Mouse (Mus musculus): ENCODE results near the gene Terb1. TPM values are rescaled to one million over a fixed set of nuclear protein-coding genes. Genes with fewer than 3 reads are reported as not detected.

Terb1 gene
- polyA plus RNA-seq, 1 experiment from 2014 or later, result 0.18 TPM

GRCm38 (mm10) chr8:104535378-104535777 is 25.7 kb upstream of the Terb1 start:
- no peaks in the 10 kb centered on the region; the same call in 1 of the 2 replicates for H3K36me3 ChIP-seq (ENCODE audit: control insufficient read depth, insufficient read depth, low read length)
- WGBS, result 28% methylated on average over 7 of the region's 7 CpGs
- H3K4me1 ChIP-seq (replicated peaks; ENCODE audit: control insufficient read depth, insufficient read depth), result no peaks in the 10 kb centered on the region; the same call in 1 of the 2 replicates
- no peak overlapping the region for H3K27ac ChIP-seq (replicated peaks)
- DNase-seq (ENCODE audit: low spot score) (no peak), ATAC-seq (ENCODE audit: low FRiP score, low TSS enrichment) (no peak)
- TF ChIP-seq EP300 (optimal IDR thresholded peaks at IDR 0.05), result no peak
- TF ChIP-seq CTCF (IDR thresholded peaks at IDR 0.05; ENCODE audit: low read depth), result no peak
- H3K9me3 ChIP-seq (ENCODE audit: control insufficient read depth, low read length), result no peaks in the 10 kb centered on the region
- peak overlapping the region; percentile 69 for H3K4me2 ChIP-seq (replicated peaks; ENCODE audit: low read depth)
- H3K9ac ChIP-seq (ENCODE audit: low read length), result peak overlapping the region; percentile 55; the same call in 1 of the 2 replicates
- peak overlapping the region; percentile 98 for H3K4me3 ChIP-seq (ENCODE audit: low read depth, low read length)
- no peaks in the 10 kb centered on the region for H3K27me3 ChIP-seq (ENCODE audit: control insufficient read depth, insufficient read depth, low read length)

GRCm38 (mm10) chr8:104534779-104535141 is 25.1 kb upstream of the Terb1 start:
- H3K9ac ChIP-seq (ENCODE audit: low read length), result peak overlapping the region; percentile 55
- TF ChIP-seq CTCF (IDR thresholded peaks at IDR 0.05; ENCODE audit: low read depth) (no peak), EP300 (optimal IDR thresholded peaks at IDR 0.05) (no peak)
- 9% methylated on average over 9 of the region's 9 CpGs for WGBS
- ATAC-seq (ENCODE audit: low FRiP score, low TSS enrichment), result peak; percentile 51
- peaks cover 3% of the 10 kb centered on the region; the same call in 1 of the 2 replicates for H3K36me3 ChIP-seq (ENCODE audit: control insufficient read depth, insufficient read depth, low read length)
- no peaks in the 10 kb centered on the region; the same call in 1 of the 2 replicates for H3K4me1 ChIP-seq (replicated peaks; ENCODE audit: control insufficient read depth, insufficient read depth)
- H3K27me3 ChIP-seq (ENCODE audit: control insufficient read depth, insufficient read depth, low read length), result no peaks in the 10 kb centered on the region
- no peaks in the 10 kb centered on the region for H3K9me3 ChIP-seq (ENCODE audit: control insufficient read depth, low read length)
- H3K4me2 ChIP-seq (replicated peaks; ENCODE audit: low read depth), result peak overlapping the region; percentile 69
- H3K4me3 ChIP-seq (ENCODE audit: low read depth, low read length), result peak overlapping the region; percentile 98
- H3K27ac ChIP-seq (replicated peaks), result no peak overlapping the region
- DNase-seq (ENCODE audit: low spot score), result peak; percentile 30

DNA sequence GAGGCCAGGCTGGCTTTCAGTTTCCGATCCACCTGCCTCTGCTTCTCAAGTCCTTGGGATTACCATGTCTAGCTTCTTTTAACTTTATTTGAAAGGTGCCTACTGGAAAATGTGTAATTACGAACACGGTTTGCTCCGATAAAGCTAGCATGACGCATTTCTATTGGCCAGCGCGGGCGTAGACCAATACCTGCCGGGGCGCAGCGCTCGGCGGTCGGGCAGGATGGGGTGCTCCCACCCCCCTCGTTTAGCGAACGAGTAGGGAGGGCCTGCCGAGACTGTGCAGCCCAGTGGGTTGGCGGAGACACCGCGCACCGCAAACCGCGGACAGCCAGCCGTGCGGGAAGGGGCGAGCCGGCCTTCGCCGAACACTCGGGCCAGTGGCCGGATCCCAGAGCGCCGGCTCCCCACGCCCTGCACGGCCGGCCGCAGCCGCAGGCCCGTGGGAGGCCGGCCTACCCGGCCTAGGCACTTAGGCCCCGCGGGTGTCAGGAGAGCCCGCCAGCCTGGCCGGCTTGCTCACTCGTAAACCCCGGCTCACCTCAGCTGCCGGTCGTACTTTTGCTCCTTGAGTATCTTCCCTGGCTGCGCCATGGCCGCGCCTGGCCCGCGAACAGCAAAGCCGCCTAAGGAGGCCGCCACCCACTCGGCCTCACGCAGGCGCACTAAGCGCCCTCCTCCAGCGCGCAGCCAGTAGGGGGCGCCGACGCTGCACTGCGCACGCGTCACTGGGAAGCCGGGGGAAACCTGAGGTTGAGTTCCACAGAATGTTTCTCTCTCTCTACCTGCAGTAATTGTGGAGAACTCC is 24.5 kb upstream of the Terb1 start, which contains the start of the genes Nae1 and Car7:
Gene Nae1 (minus strand): TSS at position 667 of the 808 bp plus-strand sequence.
Gene Car7 (plus strand): TSS at position 719 of the 808 bp plus-strand sequence.
- Histone ChIP-seq H3K27me3 (ENCODE audit: control insufficient read depth, insufficient read depth, low read length) (no peaks in the 10 kb centered on the region), H3K4me2 (replicated peaks; ENCODE audit: low read depth) (peak within 1 kb of the TSS; percentile 69), H3K27ac (replicated peaks) (peak within 1 kb of the TSS; percentile 91), H3K4me1 (replicated peaks; ENCODE audit: control insufficient read depth, insufficient read depth) (no peaks in the 10 kb centered on the region; the same call in 1 of the 2 replicates), H3K9me3 (ENCODE audit: control insufficient read depth, low read length) (no peaks in the 10 kb centered on the region), H3K9ac (ENCODE audit: low read length) (peak within 1 kb of the TSS; percentile 95), H3K4me3 (ENCODE audit: low read depth, low read length) (peak within 1 kb of the TSS; percentile 98), H3K36me3 (ENCODE audit: control insufficient read depth, insufficient read depth, low read length) (peaks cover 5% of the 10 kb centered on the region; the same call in 1 of the 2 replicates)
- DNase-seq (ENCODE audit: low spot score) (peak; percentile 96), ATAC-seq (ENCODE audit: low FRiP score, low TSS enrichment) (peak; percentile 94)
- peak; percentile 99 for TF ChIP-seq CTCF (IDR thresholded peaks at IDR 0.05; ENCODE audit: low read depth)
- TF ChIP-seq EP300 (optimal IDR thresholded peaks at IDR 0.05), result no peak
- under 1% methylated on average over 69 of the region's 70 CpGs for WGBS

- peak overlapping the region; percentile 95 for H3K9ac ChIP-seq (ENCODE audit: low read length)
- H3K4me3 ChIP-seq (ENCODE audit: low read depth, low read length), result peak overlapping the region; percentile 98
- ATAC-seq (ENCODE audit: low FRiP score, low TSS enrichment) (no peak), DNase-seq (ENCODE audit: low spot score) (no peak)
- 15% methylated on average over 7 of the region's 7 CpGs for WGBS
- peak overlapping the region; percentile 69 for H3K4me2 ChIP-seq (replicated peaks; ENCODE audit: low read depth)
- peak overlapping the region; percentile 91 for H3K27ac ChIP-seq (replicated peaks)
- no peaks in the 10 kb centered on the region for H3K27me3 ChIP-seq (ENCODE audit: control insufficient read depth, insufficient read depth, low read length)
- no peaks in the 10 kb centered on the region; the same call in 1 of the 2 replicates for H3K4me1 ChIP-seq (replicated peaks; ENCODE audit: control insufficient read depth, insufficient read depth)
- peaks cover 5% of the 10 kb centered on the region; the same call in 1 of the 2 replicates for H3K36me3 ChIP-seq (ENCODE audit: control insufficient read depth, insufficient read depth, low read length)
- no peaks in the 10 kb centered on the region for H3K9me3 ChIP-seq (ENCODE audit: control insufficient read depth, low read length)
- TF ChIP-seq CTCF (IDR thresholded peaks at IDR 0.05; ENCODE audit: low read depth), result no peak
- no peak for TF ChIP-seq EP300 (optimal IDR thresholded peaks at IDR 0.05)
Measured at GRCm38 (mm10) chr8:104533551-104533950, 23.8 kb upstream of the Terb1 start.

- DNase-seq (ENCODE audit: low spot score) (no peak), ATAC-seq (ENCODE audit: low FRiP score, low TSS enrichment) (no peak)
- H3K4me2 ChIP-seq (replicated peaks; ENCODE audit: low read depth), result no peak overlapping the region
- H3K4me3 ChIP-seq (ENCODE audit: low read depth, low read length), result no peak overlapping the region
- no peaks in the 10 kb centered on the region for H3K27me3 ChIP-seq (ENCODE audit: control insufficient read depth, insufficient read depth, low read length)
- 92% methylated on average over 6 of the region's 6 CpGs for WGBS
- H3K9ac ChIP-seq (ENCODE audit: low read length), result no peak overlapping the region
- H3K36me3 ChIP-seq (ENCODE audit: control insufficient read depth, insufficient read depth, low read length), result peaks cover 5% of the 10 kb centered on the region; the same call in 1 of the 2 replicates
- no peak overlapping the region for H3K27ac ChIP-seq (replicated peaks)
- no peaks in the 10 kb centered on the region; the same call in 1 of the 2 replicates for H3K4me1 ChIP-seq (replicated peaks; ENCODE audit: control insufficient read depth, insufficient read depth)
- H3K9me3 ChIP-seq (ENCODE audit: control insufficient read depth, low read length), result no peaks in the 10 kb centered on the region
- TF ChIP-seq EP300 (optimal IDR thresholded peaks at IDR 0.05) (no peak), CTCF (IDR thresholded peaks at IDR 0.05; ENCODE audit: low read depth) (no peak)
Measured at GRCm38 (mm10) chr8:104529671-104530070, 20.0 kb upstream of the Terb1 start.

DNA sequence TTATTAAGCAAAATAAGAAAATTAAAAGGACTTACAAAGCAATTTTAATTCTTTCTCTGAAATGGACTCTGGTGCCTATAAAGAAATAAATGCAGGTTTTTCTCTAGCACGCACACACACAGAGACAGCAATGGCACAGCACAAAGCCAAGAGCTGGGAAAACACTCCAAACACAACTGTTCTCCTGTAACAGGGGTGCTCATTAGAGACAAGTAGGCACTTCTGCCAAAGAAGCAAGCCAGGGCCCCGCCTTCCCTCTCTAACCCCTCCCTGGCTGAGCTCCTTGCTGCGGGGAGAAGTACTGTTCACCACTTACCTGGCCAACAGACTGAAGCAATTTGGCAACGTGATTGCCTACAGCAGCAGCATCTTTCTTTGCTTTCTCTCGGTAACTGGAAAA is 8.2 kb upstream of the Terb1 start:
- no peak overlapping the region for H3K4me3 ChIP-seq (ENCODE audit: low read depth, low read length)
- H3K36me3 ChIP-seq (ENCODE audit: control insufficient read depth, insufficient read depth, low read length), result peaks cover 12% of the 10 kb centered on the region
- ATAC-seq (ENCODE audit: low FRiP score, low TSS enrichment) (no peak), DNase-seq (ENCODE audit: low spot score) (no peak)
- no peaks in the 10 kb centered on the region for H3K9me3 ChIP-seq (ENCODE audit: control insufficient read depth, low read length)
- WGBS, result 86% methylated on average over 5 of the region's 5 CpGs
- no peaks in the 10 kb centered on the region for H3K27me3 ChIP-seq (ENCODE audit: control insufficient read depth, insufficient read depth, low read length)
- H3K27ac ChIP-seq (replicated peaks), result no peak overlapping the region
- no peak overlapping the region for H3K9ac ChIP-seq (ENCODE audit: low read length)
- H3K4me1 ChIP-seq (replicated peaks; ENCODE audit: control insufficient read depth, insufficient read depth), result no peaks in the 10 kb centered on the region
- H3K4me2 ChIP-seq (replicated peaks; ENCODE audit: low read depth), result no peak overlapping the region
- no peak for TF ChIP-seq EP300 (optimal IDR thresholded peaks at IDR 0.05)
- TF ChIP-seq CTCF (IDR thresholded peaks at IDR 0.05; ENCODE audit: low read depth), result no peak

All from stomach, postnatal 0 days (tissue).